In genomic region chr3:145623047-145623446, GRCm38 (mm10) we compare ENCODE assay signal across 19 mouse cellular contexts. TPM values are rescaled to one million over a fixed set of nuclear protein-coding genes. Genes with fewer than 3 reads are reported as not detected.
A peak's percentile ranks its signal among the peaks of the same experiment; 100 is the strongest.
DNase-seq lines count a peak whose midpoint lies in the region; ATAC-seq lines count a peak whose summit lies in the region.
"Had no signal": no experiment of that assay in that cellular context is flagged by ENCODE, and none has a peak within 500 bp of the region (broad histone marks: within the 10 kb centered on the region; RNA-seq: fewer than 3 reads in every experiment).

No protein-coding gene starts in this region.

- no peaks in the 10 kb centered on the region for H3K27me3 ChIP-seq in intestine, embryonic 16.5 days (replicated peaks; ENCODE audit: control insufficient read depth, insufficient read depth, low read length)
- no peaks in the 10 kb centered on the region for H3K27me3 ChIP-seq in intestine, embryonic 15.5 days (replicated peaks)
- H3K27me3 ChIP-seq in neural tube, embryonic 11.5 days (ENCODE audit: control insufficient read depth, insufficient read depth, low read length) = no peaks in the 10 kb centered on the region
- no peaks in the 10 kb centered on the region for H3K27me3 ChIP-seq in hindbrain, embryonic 16.5 days (replicated peaks; ENCODE audit: control insufficient read depth, insufficient read depth, low read length)
- H3K27me3 ChIP-seq in neural tube, embryonic 14.5 days (ENCODE audit: control insufficient read depth, insufficient read depth, low read length) = no peaks in the 10 kb centered on the region
- H3K27me3 ChIP-seq: forebrain, embryonic 13.5 days had no signal

- DNase-seq in neural tube, embryonic 11.5 days (ENCODE audit: low spot score) = peak; percentile 38
- no peak for DNase-seq in neural tube, embryonic 10.5 days (ENCODE audit: extremely low spot score, low spot score)
- no peak for DNase-seq in kidney, adult 11 months
- no peak for DNase-seq in ovary, postnatal 14 days (ENCODE audit: low spot score)
- DNase-seq: cerebellum, adult 2 months; gastrocnemius, postnatal 10 days; heart, postnatal 10 days; kidney, postnatal 14 days; layer of hippocampus, adult 9-11 months; liver; thymus, adult 18-20 months had no signal

- H3K9ac ChIP-seq in intestine, embryonic 16.5 days (ENCODE audit: low read depth, low read length) = no peak overlapping the region
- H3K9ac ChIP-seq in intestine, embryonic 15.5 days = no peak overlapping the region
- H3K9ac ChIP-seq in neural tube, embryonic 11.5 days (ENCODE audit: low read length) = no peak overlapping the region
- H3K9ac ChIP-seq in hindbrain, embryonic 16.5 days (ENCODE audit: low read depth, low read length) = no peak overlapping the region
- no peak overlapping the region for H3K9ac ChIP-seq in neural tube, embryonic 14.5 days (replicated peaks; ENCODE audit: low read depth, low read length)
- H3K9ac ChIP-seq: forebrain, embryonic 13.5 days had no signal

- H3K36me3 ChIP-seq in intestine, embryonic 16.5 days (ENCODE audit: control insufficient read depth, insufficient read depth, low read length) = no peaks in the 10 kb centered on the region
- no peaks in the 10 kb centered on the region for H3K36me3 ChIP-seq in intestine, embryonic 15.5 days
- H3K36me3 ChIP-seq in neural tube, embryonic 11.5 days (ENCODE audit: control insufficient read depth, insufficient read depth, low read length) = no peaks in the 10 kb centered on the region
- no peaks in the 10 kb centered on the region for H3K36me3 ChIP-seq in hindbrain, embryonic 16.5 days (ENCODE audit: control insufficient read depth, insufficient read depth, low read length)
- H3K36me3 ChIP-seq in neural tube, embryonic 14.5 days (ENCODE audit: control insufficient read depth, insufficient read depth, low read length) = no peaks in the 10 kb centered on the region

- no peak overlapping the region for H3K4me3 ChIP-seq in intestine, embryonic 16.5 days (ENCODE audit: low read length)
- H3K4me3 ChIP-seq in intestine, embryonic 15.5 days (replicated peaks) = no peak overlapping the region
- no peak overlapping the region for H3K4me3 ChIP-seq in neural tube, embryonic 11.5 days (ENCODE audit: low read depth, low read length)
- no peak overlapping the region for H3K4me3 ChIP-seq in hindbrain, embryonic 16.5 days (ENCODE audit: low read length)
- H3K4me3 ChIP-seq in neural tube, embryonic 14.5 days (ENCODE audit: low read depth, low read length) = no peak overlapping the region
- H3K4me3 ChIP-seq: forebrain, embryonic 13.5 days; myocyte had no signal

- H3K4me1 ChIP-seq in intestine, embryonic 16.5 days (ENCODE audit: control insufficient read depth, insufficient read depth, low read length) = no peaks in the 10 kb centered on the region
- H3K4me1 ChIP-seq in intestine, embryonic 15.5 days (replicated peaks) = no peaks in the 10 kb centered on the region
- H3K4me1 ChIP-seq in neural tube, embryonic 11.5 days (ENCODE audit: control insufficient read depth, insufficient read depth, low read length) = no peaks in the 10 kb centered on the region; the same call in 1 of the 2 replicates
- H3K4me1 ChIP-seq in hindbrain, embryonic 16.5 days (ENCODE audit: control insufficient read depth, insufficient read depth, low read depth, low read length) = no peaks in the 10 kb centered on the region
- H3K4me1 ChIP-seq in neural tube, embryonic 14.5 days (ENCODE audit: control insufficient read depth, insufficient read depth, low read length) = no peaks in the 10 kb centered on the region

- H3K4me2 ChIP-seq in intestine, embryonic 16.5 days (ENCODE audit: low read depth, low read length) = no peak overlapping the region
- H3K4me2 ChIP-seq in intestine, embryonic 15.5 days (replicated peaks) = no peak overlapping the region
- no peak overlapping the region for H3K4me2 ChIP-seq in neural tube, embryonic 11.5 days (ENCODE audit: low read depth)
- H3K4me2 ChIP-seq in hindbrain, embryonic 16.5 days (ENCODE audit: low read length) = no peak overlapping the region
- H3K4me2 ChIP-seq in neural tube, embryonic 14.5 days (ENCODE audit: low read depth, low read length) = no peak overlapping the region
- H3K4me2 ChIP-seq: forebrain, embryonic 13.5 days had no signal

- H3K27ac ChIP-seq in intestine, embryonic 16.5 days (ENCODE audit: low read length) = no peak overlapping the region
- H3K27ac ChIP-seq in intestine, embryonic 15.5 days = no peak overlapping the region
- no peak overlapping the region for H3K27ac ChIP-seq in neural tube, embryonic 11.5 days (ENCODE audit: low read depth, low read length)
- no peak overlapping the region for H3K27ac ChIP-seq in hindbrain, embryonic 16.5 days (ENCODE audit: low read depth, low read length)
- H3K27ac ChIP-seq in neural tube, embryonic 14.5 days (ENCODE audit: low read depth, low read length) = no peak overlapping the region
- H3K27ac ChIP-seq: forebrain, embryonic 13.5 days; macrophage had no signal

- ATAC-seq in intestine, embryonic 16.5 days = 0 out of 2 replicates have a peak, but pooled peaks have one; percentile 27
- ATAC-seq in intestine, embryonic 15.5 days = no peak; the same call in 1 of the 2 replicates
- ATAC-seq in neural tube, embryonic 11.5 days (ENCODE audit: insufficient read depth, low FRiP score, low TSS enrichment) = peak; percentile 80
- peak; percentile 82 for ATAC-seq in hindbrain, embryonic 16.5 days
- peak; percentile 42 for ATAC-seq in neural tube, embryonic 14.5 days (ENCODE audit: low read depth)
- ATAC-seq: forebrain, embryonic 13.5 days; intestine, postnatal 0 days had no signal

- WGBS in intestine, embryonic 16.5 days = 76% methylated on average over 12 of the region's 12 CpGs
- WGBS in intestine, embryonic 15.5 days = 78% methylated on average over 12 of the region's 12 CpGs
- 61% methylated on average over 12 of the region's 12 CpGs for WGBS in neural tube, embryonic 11.5 days
- WGBS in hindbrain, embryonic 16.5 days = 45% methylated on average over 12 of the region's 12 CpGs
- WGBS in neural tube, embryonic 14.5 days = 50% methylated on average over 12 of the region's 12 CpGs

- no peaks in the 10 kb centered on the region for H3K9me3 ChIP-seq in intestine, embryonic 16.5 days (ENCODE audit: control insufficient read depth, low read length)
- no peaks in the 10 kb centered on the region for H3K9me3 ChIP-seq in intestine, embryonic 15.5 days
- no peaks in the 10 kb centered on the region for H3K9me3 ChIP-seq in neural tube, embryonic 11.5 days (ENCODE audit: control insufficient read depth, low read length)
- H3K9me3 ChIP-seq in hindbrain, embryonic 16.5 days (ENCODE audit: control insufficient read depth, low read length) = no peaks in the 10 kb centered on the region
- H3K9me3 ChIP-seq in neural tube, embryonic 14.5 days (ENCODE audit: control insufficient read depth, low read length) = no peaks in the 10 kb centered on the region
- H3K9me3 ChIP-seq: forebrain, embryonic 13.5 days had no signal

RNA-seq across cellular contexts. Expression of gene Ccn1, which starts 26.7 kb away (rescaled TPM):
- 50.3 and 55.5 TPM in 2 replicates for polyA plus RNA-seq in intestine, embryonic 16.5 days (2015; fragmentation: Nextera tagmentation; extraction: Ambion mirVana)
- polyA plus RNA-seq in intestine, embryonic 15.5 days (2015; fragmentation: Nextera tagmentation; extraction: Ambion mirVana) = 48.0 and 50.4 TPM in 2 replicates
- polyA plus RNA-seq in neural tube, embryonic 11.5 days (2014; fragmentation: Nextera tagmentation; extraction: Ambion mirVana) = 30.1 and 31.7 TPM in 2 replicates
- polyA plus RNA-seq in hindbrain, embryonic 16.5 days (2015; fragmentation: Nextera tagmentation; extraction: Ambion mirVana) = 7.5 and 8.5 TPM in 2 replicates
- 1.9 and 4.5 TPM in 2 replicates for polyA plus RNA-seq in neural tube, embryonic 14.5 days (2014; fragmentation: Nextera tagmentation; extraction: Ambion mirVana)

RNA-seq across cellular contexts. Expression of gene Znhit6, which starts 47.0 kb away (rescaled TPM):
- polyA plus RNA-seq in intestine, embryonic 16.5 days (2015; fragmentation: Nextera tagmentation; extraction: Ambion mirVana) = 23.5 and 28.4 TPM in 2 replicates
- polyA plus RNA-seq in intestine, embryonic 15.5 days (2015; fragmentation: Nextera tagmentation; extraction: Ambion mirVana) = 32.1 and 33.7 TPM in 2 replicates
- 32.8 and 33.4 TPM in 2 replicates for polyA plus RNA-seq in neural tube, embryonic 11.5 days (2014; fragmentation: Nextera tagmentation; extraction: Ambion mirVana)
- polyA plus RNA-seq in hindbrain, embryonic 16.5 days (2015; fragmentation: Nextera tagmentation; extraction: Ambion mirVana) = 30.5 and 34.1 TPM in 2 replicates
- 29.9 and 32.4 TPM in 2 replicates for polyA plus RNA-seq in neural tube, embryonic 14.5 days (2014; fragmentation: Nextera tagmentation; extraction: Ambion mirVana)
